Mouse (Mus musculus) liver, embryonic 16.5 days (tissue): ENCODE results near the gene Zkscan4. TPM values are rescaled to one million over a fixed set of nuclear protein-coding genes. Genes with fewer than 3 reads are reported as not detected.
"Not testable (repeated sequence)": the region's sequence is repeated elsewhere in the genome, so short reads cannot be mapped to it uniquely, and the experiment has no call there.

Experiments
- ATAC-seq: fragments of 200-750 bp; cut with Nextera tagmentation; 2 replicates; pipeline ENCODE4 v1.8.0; 2017; ENCODE audit warnings: low read depth, mild to moderate bottlenecking, moderate number of reproducible peaks, moderate library complexity
- H3K27ac ChIP-seq: fragments of 300-500 bp; sonication (generic); 2 replicates; pipeline ENCODE4 v1.5.1; 2014; ENCODE audit warnings: mild to moderate bottlenecking, low read length
- H3K27me3 ChIP-seq: fragments of 300-500 bp; sonication (generic); 2 replicates; pipeline ENCODE4 v1.6.1; 2014; ENCODE audit warnings: low read depth, low read length, mixed read lengths; ENCODE audit not compliant: control insufficient read depth, insufficient read depth
- H3K36me3 ChIP-seq: fragments of 300-500 bp; sonication (generic); 2 replicates; pipeline ENCODE4 v1.6.1; 2014; ENCODE audit warnings: mild to moderate bottlenecking; ENCODE audit not compliant: control insufficient read depth, insufficient read depth
- H3K4me1 ChIP-seq: fragments of 300-500 bp; sonication (generic); 2 replicates; pipeline ENCODE4 v1.6.1; 2014; ENCODE audit warnings: low read depth, low read length, mixed read lengths; ENCODE audit not compliant: control insufficient read depth
- H3K4me2 ChIP-seq: fragments of 300-500 bp; sonication (generic); 2 replicates; pipeline ENCODE4 v1.6.1; 2014; ENCODE audit warnings: low read depth, low read length, mixed read lengths
- H3K4me3 ChIP-seq: fragments of 300-500 bp; sonication (generic); 2 replicates; pipeline ENCODE4 v1.5.1; 2014; ENCODE audit warnings: low read depth, mild to moderate bottlenecking, low read length
- H3K9ac ChIP-seq: fragments of 300-500 bp; sonication (generic); 2 replicates; pipeline ENCODE4 v1.6.1; 2014; ENCODE audit warnings: low read depth, low read length
- H3K9me3 ChIP-seq: fragments of 300-500 bp; sonication (generic); replicated peaks from 2 replicates; pipeline ENCODE4 v1.6.1; 2016; ENCODE audit warnings: low read length; ENCODE audit not compliant: control insufficient read depth
- WGBS: fragments of 180-500 bp; shearing (Covaris S2); extraction: QIAGEN DNeasy Blood & Tissue Kit; methylation state at CpG from one replicate; pipeline ENCODE4 v1.1.7; 2014; ENCODE audit not compliant: insufficient replicate concordance; 5-methylcytosine and 5-hydroxymethylcytosine counted together
- polyA plus RNA-seq: library from polyadenylated mRNA; unstranded; fragments of >200 nt; fragmentation: Nextera tagmentation; extraction: Ambion mirVana; gene quantifications from 2 replicates; pipeline ENCODE4 v1.2.1, GENCODE M21; 2015

Zkscan4 gene
- 0.44 TPM in 2 replicates for polyA plus RNA-seq

DNA sequence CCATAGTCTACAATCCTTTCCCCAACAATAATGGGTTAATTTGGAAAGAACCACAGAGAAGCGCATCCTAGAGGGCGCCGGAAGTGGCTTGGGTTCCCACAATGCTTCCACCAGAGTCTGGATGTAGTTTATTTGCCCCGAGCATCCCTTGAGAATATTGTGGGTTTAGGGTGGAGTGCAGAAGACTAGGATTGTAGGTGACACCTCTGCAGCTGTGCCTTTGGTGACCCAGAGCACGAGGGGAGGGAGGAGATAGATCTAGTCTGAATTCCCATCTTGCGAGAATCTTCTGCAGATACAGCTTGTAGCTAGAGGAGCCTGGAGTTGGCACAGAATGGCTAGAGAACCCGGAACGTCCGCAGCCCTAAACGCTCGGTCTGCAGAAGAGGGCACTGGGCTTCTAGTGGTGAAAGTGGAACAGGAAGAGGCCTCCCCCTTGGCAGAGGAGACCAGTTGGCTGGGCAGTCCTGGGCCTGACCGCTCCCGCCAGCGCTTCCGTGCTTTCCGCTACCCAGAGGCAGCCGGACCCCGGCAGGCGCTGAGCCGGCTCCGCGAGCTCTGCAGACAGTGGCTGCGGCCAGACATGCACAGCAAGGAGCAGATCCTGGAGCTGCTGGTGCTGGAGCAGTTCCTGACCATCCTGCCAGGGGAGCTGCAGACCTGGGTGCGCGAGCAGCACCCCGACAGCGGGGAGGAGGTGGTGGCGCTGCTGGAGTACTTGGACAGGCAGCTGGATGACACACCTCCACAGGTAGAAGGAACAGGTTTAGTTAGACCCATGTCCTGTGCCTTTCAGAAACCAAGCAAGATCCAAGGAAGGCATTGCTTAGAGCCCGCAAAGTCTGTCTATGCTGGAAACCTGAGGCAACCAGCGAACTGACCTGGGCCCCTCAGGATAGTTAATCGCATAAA lies at the start of gene Zkscan4, which contains the start of gene Gm10065:
TSS of gene Zkscan4 (plus strand) at position 149 of the 912 bp plus-strand sequence.
TSS of gene Gm10065 (minus strand) at position 683 of the 912 bp plus-strand sequence.
- H3K27me3 ChIP-seq, H3K36me3 ChIP-seq, H3K9me3 ChIP-seq, H3K27ac ChIP-seq, H3K4me1 ChIP-seq: not testable (repeated sequence)
- Histone ChIP-seq H3K4me3 (peak within 1 kb of the TSS; percentile 61), H3K9ac (peak within 1 kb of the TSS; percentile 34; the same call in 1 of the 2 replicates), H3K4me2 (peak within 1 kb of the TSS; percentile 62)
- peak; percentile 45 for ATAC-seq
- 4% methylated on average over 30 of the region's 31 CpGs for WGBS

DNA sequence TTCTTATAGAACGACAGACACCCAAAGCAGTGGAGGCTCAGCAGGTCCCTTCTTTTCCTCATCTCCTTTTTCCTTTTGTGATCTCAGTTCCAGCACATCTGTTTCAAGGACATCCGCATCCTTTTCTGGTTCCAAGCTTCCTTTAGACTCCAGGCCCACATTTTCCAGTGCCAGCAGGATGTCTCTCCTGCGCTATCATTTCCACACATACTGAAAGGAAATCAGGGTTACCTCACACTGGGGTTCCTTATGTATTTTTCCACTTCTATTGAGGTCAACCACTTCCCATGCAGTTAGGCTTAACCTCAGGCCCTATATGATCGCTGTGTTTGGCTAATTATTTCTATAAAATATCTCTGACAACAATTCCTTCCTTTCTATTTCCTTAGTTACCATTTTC lies 43.2 kb upstream of the Zkscan4 start:
- WGBS = 70% methylated on average over 4 of the region's 4 CpGs
- Histone ChIP-seq H3K9ac (no peak overlapping the region), H3K4me3 (no peak overlapping the region), H3K27ac (no peak overlapping the region), H3K36me3 (no peaks in the 10 kb centered on the region), H3K4me1 (peaks cover 6% of the 10 kb centered on the region), H3K27me3 (no peaks in the 10 kb centered on the region), H3K9me3 (no peaks in the 10 kb centered on the region), H3K4me2 (no peak overlapping the region)
- no peak for ATAC-seq

DNA sequence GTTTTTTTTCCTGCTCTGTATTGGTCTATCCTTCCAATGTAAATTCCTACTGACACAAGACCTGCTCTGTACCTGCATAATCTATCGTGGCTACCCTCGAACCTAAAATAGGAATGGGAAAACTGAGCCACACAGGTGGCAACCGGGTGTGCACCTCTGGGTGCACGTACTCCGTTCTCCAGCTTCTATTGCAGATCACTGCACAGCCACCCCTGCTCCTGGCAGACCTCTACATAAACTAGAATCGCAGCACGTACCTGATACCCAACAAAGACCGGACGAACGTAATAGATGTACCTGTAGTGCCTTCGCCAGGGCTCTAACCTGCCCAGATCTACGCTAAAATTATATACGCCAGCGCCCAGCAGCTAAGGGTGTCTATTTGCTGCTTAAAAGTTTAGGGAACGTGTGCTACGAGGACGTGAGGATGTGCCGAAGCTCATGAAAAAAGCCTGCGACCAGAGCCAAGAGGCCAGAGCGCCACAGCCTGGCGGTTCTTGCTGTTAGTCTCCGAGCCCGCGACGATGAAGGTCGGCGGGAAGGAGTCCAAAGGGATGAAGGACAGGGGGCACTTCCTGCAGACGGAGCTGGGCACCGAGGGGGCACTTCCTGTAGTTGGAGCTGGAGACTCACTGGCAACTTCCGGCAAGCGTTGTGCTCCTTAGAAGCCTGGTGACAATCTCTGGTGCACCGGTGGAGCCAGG lies 38.1 kb upstream of the Zkscan4 start, which contains the start of gene Pgbd1:
TSS of gene Pgbd1 (minus strand) at position 556 of the 704 bp plus-strand sequence.
- peak; percentile 81 for ATAC-seq
- Histone ChIP-seq H3K9ac (peak within 1 kb of the TSS; percentile 73), H3K27ac (peak within 1 kb of the TSS; percentile 83), H3K36me3 (peaks cover 6% of the 10 kb centered on the region; the same call in 1 of the 2 replicates), H3K4me1 (peaks cover 8% of the 10 kb centered on the region), H3K4me2 (peak within 1 kb of the TSS; percentile 79), H3K4me3 (peak within 1 kb of the TSS; percentile 73), H3K9me3 (no peaks in the 10 kb centered on the region), H3K27me3 (no peaks in the 10 kb centered on the region)
- WGBS = under 1% methylated on average over 32 of the region's 32 CpGs

DNA sequence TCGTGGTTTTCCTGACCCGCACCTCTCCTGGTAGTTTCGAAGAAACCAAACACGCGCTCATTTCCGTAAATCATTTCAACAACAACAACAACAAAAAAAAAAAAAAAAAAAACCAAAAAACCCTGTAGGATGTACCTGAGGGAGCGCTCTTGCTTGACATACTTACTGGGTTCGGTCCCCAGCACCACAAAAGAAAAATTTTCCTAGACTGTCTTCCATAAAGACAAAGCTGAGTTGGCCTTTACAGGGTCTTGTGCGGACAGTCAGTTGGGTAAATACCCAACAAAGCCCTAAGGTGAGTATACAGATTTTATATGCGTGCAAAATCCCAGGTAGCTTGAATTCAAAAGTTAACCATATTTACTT lies 37.5 kb upstream of the Zkscan4 start:
- Histone ChIP-seq H3K4me3 (peak overlapping the region; percentile 73), H3K27ac (peak overlapping the region; percentile 83), H3K27me3 (no peaks in the 10 kb centered on the region), H3K9me3 (no peaks in the 10 kb centered on the region), H3K36me3 (peaks cover 6% of the 10 kb centered on the region; the same call in 1 of the 2 replicates), H3K4me2 (peak overlapping the region; percentile 79), H3K9ac (peak overlapping the region; percentile 73), H3K4me1 (peaks cover 8% of the 10 kb centered on the region)
- WGBS = 20% methylated on average over 10 of the region's 10 CpGs
- 0 out of 2 replicates have a peak, but pooled peaks have one; percentile 4 for ATAC-seq

DNA sequence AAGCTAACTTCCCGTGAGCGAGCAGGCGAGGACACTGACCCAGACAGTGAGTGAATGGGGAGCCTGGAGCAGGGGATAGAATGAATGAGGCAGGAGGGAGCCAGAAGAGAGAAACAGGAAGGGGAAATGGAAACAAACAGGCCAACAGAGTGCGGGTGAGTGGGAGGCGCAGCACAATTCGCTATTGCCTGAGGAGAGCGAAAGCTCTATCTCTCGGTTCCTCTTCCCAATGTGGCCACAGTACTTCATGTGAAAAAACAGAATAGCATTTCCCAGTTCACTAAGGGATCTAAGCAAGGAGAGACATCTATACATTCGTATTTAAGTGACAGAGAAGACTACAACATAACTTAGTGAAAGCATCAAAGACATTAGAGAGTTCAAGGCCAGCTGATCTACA lies 31.9 kb upstream of the Zkscan4 start:
- no peak overlapping the region for H3K4me2 ChIP-seq
- WGBS = 78% methylated on average over 9 of the region's 9 CpGs
- peaks cover 9% of the 10 kb centered on the region; the same call in 1 of the 2 replicates for H3K36me3 ChIP-seq
- H3K27ac ChIP-seq = no peak overlapping the region
- H3K4me1 ChIP-seq = peaks cover 4% of the 10 kb centered on the region
- no peaks in the 10 kb centered on the region for H3K27me3 ChIP-seq
- no peak for ATAC-seq
- H3K4me3 ChIP-seq = no peak overlapping the region
- no peaks in the 10 kb centered on the region for H3K9me3 ChIP-seq
- no peak overlapping the region for H3K9ac ChIP-seq

DNA sequence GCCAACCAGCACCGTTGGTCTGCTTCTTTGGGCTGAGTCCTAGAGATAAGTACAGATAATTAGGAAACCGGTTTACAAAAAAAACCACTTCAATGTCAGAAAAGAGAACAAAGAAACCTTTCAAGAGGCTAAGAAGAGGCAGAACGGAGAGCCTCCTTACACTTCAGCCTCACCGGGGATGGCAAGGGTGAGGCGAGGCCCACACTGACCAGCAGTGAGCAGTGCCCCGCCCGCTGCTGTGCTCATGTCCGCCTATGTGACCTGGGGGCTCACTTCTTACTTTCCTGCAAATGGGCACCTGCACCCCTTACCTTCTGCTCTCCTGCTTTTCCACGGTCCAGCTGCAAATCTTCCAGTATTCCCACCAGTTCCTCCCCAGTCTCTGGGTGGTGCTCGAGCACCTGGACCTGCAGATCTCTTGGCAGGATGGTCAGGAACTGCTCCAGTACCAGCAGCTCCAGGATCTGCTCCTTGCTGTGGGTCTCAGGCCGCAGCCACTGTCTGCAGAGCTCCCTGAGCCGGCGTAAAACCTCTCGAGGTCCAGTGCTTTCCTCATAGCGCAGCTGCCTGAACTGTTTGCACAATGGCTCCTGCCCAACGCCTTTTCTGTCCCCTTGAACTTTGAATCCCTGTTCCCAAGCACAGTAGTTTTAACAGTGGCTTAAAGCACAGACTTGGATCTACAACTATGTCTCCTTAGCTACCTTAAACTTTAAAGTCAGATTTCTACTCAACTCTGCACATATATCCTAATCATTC lies 30.7 kb upstream of the Zkscan4 start:
- ATAC-seq = peak; percentile 66
- Histone ChIP-seq H3K4me3 (no peak overlapping the region), H3K27me3 (no peaks in the 10 kb centered on the region), H3K9ac (no peak overlapping the region), H3K9me3 (no peaks in the 10 kb centered on the region), H3K4me2 (no peak overlapping the region), H3K36me3 (peaks cover 9% of the 10 kb centered on the region; the same call in 1 of the 2 replicates), H3K27ac (peak overlapping the region; percentile 51), H3K4me1 (peaks cover 4% of the 10 kb centered on the region)
- WGBS = 72% methylated on average over 16 of the region's 16 CpGs

DNA sequence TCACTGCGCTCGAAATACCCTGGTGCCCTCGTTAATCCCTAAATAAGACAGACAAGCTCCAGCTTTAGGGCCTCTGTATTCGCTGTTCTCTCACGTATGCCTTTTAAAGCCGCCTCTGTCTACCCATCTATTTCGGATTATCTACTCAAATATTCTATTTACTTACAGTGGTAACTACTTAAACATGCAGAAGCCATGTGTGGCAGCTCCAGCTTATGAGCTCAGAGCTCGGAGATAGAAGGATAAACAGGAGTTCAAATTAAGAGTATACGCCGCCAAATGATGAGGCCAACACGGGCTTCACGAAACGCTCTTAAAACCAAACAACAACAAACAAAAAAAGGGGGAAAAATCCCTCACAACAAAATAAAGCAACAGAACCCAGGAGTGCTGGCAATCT lies 25.7 kb upstream of the Zkscan4 start:
- Histone ChIP-seq H3K27ac (peak overlapping the region; percentile 71), H3K4me3 (peak overlapping the region; percentile 72), H3K9me3 (no peaks in the 10 kb centered on the region), H3K36me3 (no peaks in the 10 kb centered on the region), H3K4me1 (peaks cover 1% of the 10 kb centered on the region), H3K27me3 (no peaks in the 10 kb centered on the region; the same call in 1 of the 2 replicates), H3K9ac (peak overlapping the region; percentile 63), H3K4me2 (peak overlapping the region; percentile 64)
- ATAC-seq = no peak
- WGBS = 2% methylated on average over 13 of the region's 13 CpGs

DNA sequence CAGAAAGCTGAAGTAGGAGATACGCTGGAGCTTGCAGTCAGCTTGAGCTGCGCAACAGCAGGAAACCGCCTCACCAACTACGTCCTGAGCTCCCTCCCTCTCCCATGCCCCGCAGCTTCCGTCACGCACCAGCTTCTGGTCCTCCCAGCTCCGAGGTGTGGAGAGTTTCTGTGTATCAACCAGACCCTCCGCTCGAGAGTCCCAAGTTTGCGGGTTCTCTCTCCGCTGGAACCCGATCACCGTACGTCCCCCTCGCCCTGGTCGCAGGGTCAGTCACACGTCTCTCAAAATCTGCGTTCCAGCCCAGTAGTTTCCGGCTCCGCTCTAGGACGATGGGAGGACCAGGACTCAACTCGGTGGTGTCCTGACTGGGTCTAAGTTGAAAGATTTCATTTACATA lies 25.3 kb upstream of the Zkscan4 start, which contains the start of gene Zscan26:
TSS of gene Zscan26 (minus strand) at position 282 of the 400 bp plus-strand sequence.
- Histone ChIP-seq H3K27ac (peak within 1 kb of the TSS; percentile 71), H3K36me3 (no peaks in the 10 kb centered on the region), H3K4me1 (no peaks in the 10 kb centered on the region; the same call in 1 of the 2 replicates), H3K27me3 (no peaks in the 10 kb centered on the region; the same call in 1 of the 2 replicates), H3K9me3 (no peaks in the 10 kb centered on the region), H3K4me2 (peak within 1 kb of the TSS; percentile 64), H3K4me3 (peak within 1 kb of the TSS; percentile 72), H3K9ac (peak within 1 kb of the TSS; percentile 63)
- peak; percentile 75 for ATAC-seq
- WGBS = under 1% methylated on average over 23 of the region's 23 CpGs
